Mouse (Mus musculus) intestine, postnatal 0 days (tissue): ENCODE measurements around the gene Pank4. TPM values are rescaled to one million over a fixed set of nuclear protein-coding genes. Genes with fewer than 3 reads are reported as not detected.

Experiments
- ATAC-seq: fragments of 200-750 bp; cut with Nextera tagmentation; 2 replicates; pipeline ENCODE4 v1.8.0; 2017; ENCODE audit warnings: mild to moderate bottlenecking, moderate TSS enrichment, moderate library complexity
- H3K27ac ChIP-seq: fragments of 300-500 bp; sonication (generic); 2 replicates; pipeline ENCODE4 v1.5.1; 2014; ENCODE audit warnings: mild to moderate bottlenecking, low read depth, low read length, moderate library complexity
- H3K27me3 ChIP-seq: fragments of 300-500 bp; sonication (generic); replicated peaks from 2 replicates; pipeline ENCODE4 v1.6.1; 2014; ENCODE audit warnings: low read length, mixed read lengths; ENCODE audit not compliant: control insufficient read depth, insufficient read depth
- H3K36me3 ChIP-seq: fragments of 300-500 bp; sonication (generic); 2 replicates; pipeline ENCODE4 v1.6.1; 2014; ENCODE audit warnings: mild to moderate bottlenecking, moderate library complexity; ENCODE audit not compliant: control insufficient read depth, insufficient read depth
- H3K4me1 ChIP-seq: fragments of 300-500 bp; sonication (generic); replicated peaks from 2 replicates; pipeline ENCODE4 v1.6.1; 2014; ENCODE audit warnings: antibody characterized with exemption, low read length, mixed read lengths; ENCODE audit not compliant: control insufficient read depth, insufficient read depth
- H3K4me2 ChIP-seq: fragments of 300-500 bp; sonication (generic); replicated peaks from 2 replicates; pipeline ENCODE4 v1.6.1; 2014; ENCODE audit warnings: low read depth, mild to moderate bottlenecking, moderate library complexity
- H3K4me3 ChIP-seq: fragments of 300-500 bp; sonication (generic); 2 replicates; pipeline ENCODE4 v1.5.1; 2014; ENCODE audit warnings: low read depth, low read length
- H3K9ac ChIP-seq: fragments of 300-500 bp; sonication (generic); 2 replicates; pipeline ENCODE4 v1.6.1; 2014; ENCODE audit warnings: mild to moderate bottlenecking, low read depth, low read length
- H3K9me3 ChIP-seq: fragments of 300-500 bp; sonication (generic); 2 replicates; pipeline ENCODE4 v1.6.1; 2016; ENCODE audit warnings: mixed run types; ENCODE audit not compliant: control insufficient read depth
- CTCF ChIP-seq: sonication (generic); IDR thresholded peaks from 2 replicates; pipeline ENCODE4 v1.5.1; 2016; ENCODE audit warnings: low read depth, mild to moderate bottlenecking, control low read depth, antibody characterized with exemption, moderate library complexity
- WGBS: fragments of 180-500 bp; shearing (Covaris S2); extraction: QIAGEN DNeasy Blood & Tissue Kit; methylation state at CpG from one replicate; pipeline ENCODE4 v1.1.7; 2014; 5-methylcytosine and 5-hydroxymethylcytosine counted together
- polyA plus RNA-seq: library from polyadenylated mRNA; unstranded; fragments of >200 nt; fragmentation: Nextera tagmentation; extraction: Ambion mirVana; gene quantifications from 2 replicates; pipeline ENCODE4 v1.2.1, GENCODE M21; 2015

Gene Pank4
- polyA plus RNA-seq, 1 experiment from 2014 or later = 10.9 TPM

GRCm38 (mm10) chr4:154985151-154985777 is 21.3 kb downstream of the Pank4 start:
- no peak overlapping the region for H3K4me2 ChIP-seq
- H3K9me3 ChIP-seq = no peaks in the 10 kb centered on the region
- no peak overlapping the region for H3K27ac ChIP-seq
- no peak for ATAC-seq
- WGBS = 90% methylated on average over 5 of the region's 5 CpGs
- H3K4me3 ChIP-seq = no peak overlapping the region
- TF ChIP-seq CTCF = no peak
- H3K27me3 ChIP-seq = no peaks in the 10 kb centered on the region
- 0 out of 2 replicates have a peak, but pooled peaks cover 2% of the 10 kb centered on the region for H3K4me1 ChIP-seq
- peaks cover 23% of the 10 kb centered on the region; the same call in 1 of the 2 replicates for H3K36me3 ChIP-seq
- no peak overlapping the region for H3K9ac ChIP-seq

GRCm38 (mm10) chr4:154986096-154986495 is 22.2 kb downstream of the Pank4 start:
- H3K36me3 ChIP-seq = peaks cover 18% of the 10 kb centered on the region; the same call in 1 of the 2 replicates
- WGBS = 29% methylated on average over 17 of the region's 17 CpGs
- ATAC-seq = peak; percentile 18; the same call in 1 of the 2 replicates
- H3K4me2 ChIP-seq = no peak overlapping the region; the same call in 1 of the 2 replicates
- no peak overlapping the region for H3K9ac ChIP-seq
- H3K4me1 ChIP-seq = 0 out of 2 replicates have a peak, but pooled peaks cover 2% of the 10 kb centered on the region
- H3K27ac ChIP-seq = no peak overlapping the region
- no peak overlapping the region for H3K4me3 ChIP-seq
- no peaks in the 10 kb centered on the region for H3K9me3 ChIP-seq
- H3K27me3 ChIP-seq = no peaks in the 10 kb centered on the region
- peak; percentile 81 for TF ChIP-seq CTCF

- Histone ChIP-seq H3K4me3 (no peak overlapping the region), H3K27ac (no peak overlapping the region), H3K4me2 (no peak overlapping the region), H3K9ac (no peak overlapping the region), H3K27me3 (no peaks in the 10 kb centered on the region), H3K4me1 (0 out of 2 replicates have a peak, but pooled peaks cover 1% of the 10 kb centered on the region), H3K9me3 (no peaks in the 10 kb centered on the region), H3K36me3 (peaks cover 14% of the 10 kb centered on the region; the same call in 1 of the 2 replicates)
- WGBS = 88% methylated on average over 15 of the region's 15 CpGs
- no peak for TF ChIP-seq CTCF
- ATAC-seq = no peak
Measured at GRCm38 (mm10) chr4:154986750-154987149, 22.8 kb downstream of the Pank4 start.

- Histone ChIP-seq H3K4me3 (no peak overlapping the region), H3K27me3 (no peaks in the 10 kb centered on the region), H3K9ac (no peak overlapping the region), H3K36me3 (peaks cover 14% of the 10 kb centered on the region; the same call in 1 of the 2 replicates), H3K4me1 (no peaks in the 10 kb centered on the region), H3K27ac (no peak overlapping the region), H3K9me3 (no peaks in the 10 kb centered on the region), H3K4me2 (no peak overlapping the region)
- no peak for ATAC-seq
- 73% methylated on average over 4 of the region's 4 CpGs for WGBS
- no peak for TF ChIP-seq CTCF
Measured at GRCm38 (mm10) chr4:154994876-154995275, 31.0 kb downstream of the Pank4 start.

GRCm38 (mm10) chr4:154996572-154997154 is 32.7 kb downstream of the Pank4 start:
- Histone ChIP-seq H3K9me3 (no peaks in the 10 kb centered on the region), H3K4me3 (no peak overlapping the region), H3K4me2 (no peak overlapping the region), H3K27ac (no peak overlapping the region), H3K27me3 (no peaks in the 10 kb centered on the region), H3K9ac (no peak overlapping the region), H3K36me3 (peaks cover 10% of the 10 kb centered on the region; the same call in 1 of the 2 replicates), H3K4me1 (no peaks in the 10 kb centered on the region)
- WGBS = 56% methylated on average over 8 of the region's 8 CpGs
- TF ChIP-seq CTCF = peak; percentile 42
- no peak for ATAC-seq

GRCm38 (mm10) chr4:154999379-154999778 is 35.5 kb downstream of the Pank4 start:
- no peak for ATAC-seq
- TF ChIP-seq CTCF = no peak
- no peaks in the 10 kb centered on the region for H3K4me1 ChIP-seq
- H3K36me3 ChIP-seq = peaks cover 14% of the 10 kb centered on the region; the same call in 1 of the 2 replicates
- H3K27ac ChIP-seq = no peak overlapping the region
- H3K4me2 ChIP-seq = no peak overlapping the region
- no peaks in the 10 kb centered on the region for H3K27me3 ChIP-seq
- WGBS = 80% methylated on average over 5 of the region's 5 CpGs
- H3K4me3 ChIP-seq = no peak overlapping the region
- no peaks in the 10 kb centered on the region for H3K9me3 ChIP-seq
- no peak overlapping the region for H3K9ac ChIP-seq
